Mouse (Mus musculus) MEL-GATA-1-ER (cell line): ENCODE measurements around the gene Atp1b3.
"Not testable (repeated sequence)": the region's sequence is repeated elsewhere in the genome, so short reads cannot be mapped to it uniquely, and the experiment has no call there.

Experiments
- DNase-seq: peaks from one replicate; pipeline ENCODE4 v3.0.0-alpha.2; 2012; ENCODE audit warnings: low read depth; ENCODE audit errors: extremely low read depth

Gene Atp1b3

GRCm38 (mm10) chr9:96365271-96365872 lies 1.1 kb upstream of the Atp1b3 start:
- DNase-seq, result no peak

- DNase-seq, result no peak
These were observed 581 bp downstream of the Atp1b3 start for GRCm38 (mm10) chr9:96363581-96364140.

GRCm38 (mm10) chr9:96360056-96360455 lies 4.2 kb downstream of the Atp1b3 start:
- DNase-seq, result no peak

DNA sequence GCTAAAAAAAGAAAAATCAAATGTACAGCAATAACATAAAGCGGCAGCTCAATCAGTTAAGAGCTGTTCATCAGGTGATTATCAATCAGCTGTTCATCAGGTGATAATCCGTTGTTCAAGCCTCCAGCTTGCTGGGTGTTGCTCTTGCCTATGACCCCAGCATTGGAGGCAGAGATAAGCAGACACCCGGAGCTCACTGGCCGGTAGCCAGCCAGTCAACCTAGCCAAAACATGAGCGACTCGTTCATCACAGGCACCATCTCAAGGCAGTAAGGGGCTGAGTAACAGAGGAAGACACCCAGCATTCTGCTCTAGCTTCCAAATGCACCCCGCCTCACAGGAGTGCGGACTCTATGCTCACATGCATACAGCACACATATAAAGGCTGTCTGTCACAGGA lies 10.4 kb downstream of the Atp1b3 start:
- DNase-seq, result peak; percentile 81

GRCm38 (mm10) chr9:96353121-96353769 lies 11.0 kb downstream of the Atp1b3 start:
- DNase-seq, result no peak

DNA sequence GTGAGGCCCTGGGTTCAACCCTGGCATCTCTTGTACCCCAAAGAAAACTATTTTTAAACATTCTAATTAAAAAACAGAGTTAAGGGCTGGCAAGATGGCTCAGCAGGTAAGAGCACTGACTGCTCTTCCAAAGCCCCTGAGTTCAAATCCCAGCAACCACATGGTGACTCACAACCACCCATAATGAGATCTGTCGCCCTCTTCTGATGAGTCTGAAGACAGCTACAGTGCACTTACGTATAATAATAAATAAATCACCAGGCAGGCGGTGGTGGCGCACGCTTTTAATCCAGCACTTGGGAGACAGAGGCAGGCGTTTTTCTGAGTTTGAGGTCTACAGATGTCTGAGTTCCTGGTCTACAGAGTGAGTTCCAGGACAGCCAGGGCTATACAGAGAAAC lies 12.5 kb downstream of the Atp1b3 start:
- not testable (repeated sequence) for DNase-seq

GRCm38 (mm10) chr9:96350476-96350875 lies 13.8 kb downstream of the Atp1b3 start:
- no peak for DNase-seq

DNA sequence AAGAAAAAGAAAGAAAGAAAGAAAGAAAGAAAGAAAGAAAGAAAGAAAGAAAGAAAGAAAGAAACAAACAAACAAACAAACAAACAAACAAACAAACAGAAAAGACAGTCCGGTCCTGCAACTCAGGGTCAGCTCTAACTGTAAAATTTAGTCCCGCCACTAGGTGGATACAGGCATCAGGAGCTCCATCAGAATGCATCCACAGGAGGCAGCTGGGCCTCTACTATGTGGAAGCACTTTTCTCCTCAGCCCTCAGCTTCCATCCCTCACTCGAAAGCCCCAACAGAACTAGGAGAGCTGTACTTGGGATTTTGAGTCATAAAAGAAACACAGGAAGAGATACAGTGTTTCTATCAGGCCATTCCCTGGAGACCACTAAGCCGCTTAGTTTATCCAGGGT lies 14.2 kb downstream of the Atp1b3 start:
- no peak for DNase-seq

- no peak for DNase-seq
These were observed 15.4 kb downstream of the Atp1b3 start for GRCm38 (mm10) chr9:96348885-96349284.

DNA sequence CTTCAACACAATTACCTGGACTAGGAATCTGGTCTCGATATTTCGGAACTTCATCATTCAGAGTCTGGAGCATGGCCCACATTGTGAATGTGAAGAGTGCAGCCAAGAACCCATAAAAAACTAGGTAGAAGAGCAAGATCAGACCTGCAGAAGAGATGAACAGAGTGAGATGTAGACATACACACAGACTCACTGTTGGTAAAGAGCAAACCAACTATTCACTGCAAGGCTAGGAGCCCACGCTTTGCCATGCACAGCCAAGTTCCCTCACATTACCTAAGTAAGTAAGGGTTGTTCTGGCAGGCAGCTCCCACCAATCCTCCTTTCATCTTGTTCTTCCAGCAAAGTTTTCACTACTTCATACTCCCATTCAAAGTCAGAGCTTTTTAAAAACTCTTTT lies 18.5 kb downstream of the Atp1b3 start:
- no peak for DNase-seq

DNA sequence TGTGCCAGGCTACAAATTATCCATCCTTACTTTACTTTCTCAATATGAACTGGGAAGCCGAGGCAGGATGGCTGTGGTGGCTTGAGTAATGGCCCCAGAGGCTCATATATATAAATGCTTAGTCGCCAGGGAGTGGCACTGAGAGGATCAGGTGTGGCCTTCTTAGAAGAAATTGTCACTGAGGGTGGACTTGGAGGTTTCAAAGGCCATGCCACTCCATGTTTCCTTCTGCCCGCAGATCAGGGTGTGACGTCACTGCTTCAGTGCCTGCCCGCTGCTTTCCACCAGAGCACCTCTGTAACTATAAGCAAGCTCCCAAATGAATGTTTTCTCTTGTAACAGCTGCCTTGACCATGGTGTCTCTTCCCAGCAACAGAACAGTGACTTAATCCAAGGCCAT lies 33.1 kb downstream of the Atp1b3 start:
- no peak for DNase-seq

DNA sequence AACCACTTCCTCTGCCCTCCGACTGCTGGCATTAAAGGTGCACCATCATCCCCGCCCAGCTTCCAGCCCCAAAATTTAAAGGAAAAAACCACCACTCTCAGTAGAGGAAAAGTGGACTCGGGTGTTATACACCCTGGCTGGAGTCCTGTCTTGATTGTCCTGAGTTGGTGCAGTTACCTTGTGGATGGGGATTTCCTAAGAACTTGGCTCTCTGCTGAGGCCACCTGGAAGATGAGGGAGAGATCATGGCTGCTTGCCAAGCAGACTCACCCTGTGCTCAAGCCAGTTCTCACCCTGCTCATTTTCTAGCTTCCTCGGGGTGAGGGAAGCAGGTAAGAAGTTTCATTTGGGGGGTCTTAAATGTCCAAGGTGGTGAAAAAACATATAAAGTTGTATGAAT lies 36.0 kb downstream of the Atp1b3 start:
- no peak for DNase-seq

DNA sequence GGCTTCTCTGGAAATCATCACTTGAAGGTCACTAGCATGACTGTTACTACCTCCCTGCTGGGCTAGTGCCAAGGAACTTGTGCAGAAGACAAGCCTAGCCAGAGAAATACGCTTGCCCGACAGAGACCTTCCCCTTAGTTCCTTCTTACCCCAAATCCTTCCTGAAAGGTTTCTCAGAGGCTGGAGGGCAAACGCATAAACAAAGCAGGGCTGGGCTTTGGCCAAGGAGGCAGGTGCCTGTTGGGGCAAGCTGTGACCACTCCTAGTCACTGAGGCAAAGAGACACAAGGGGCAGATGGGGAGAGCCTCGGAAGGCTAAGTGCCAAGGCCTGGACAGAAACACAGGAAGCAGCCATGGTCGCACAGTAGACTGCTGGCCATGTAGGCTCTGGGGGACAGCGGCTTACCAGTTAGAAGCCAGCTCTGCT lies 37.7 kb downstream of the Atp1b3 start:
- DNase-seq, result no peak

DNA sequence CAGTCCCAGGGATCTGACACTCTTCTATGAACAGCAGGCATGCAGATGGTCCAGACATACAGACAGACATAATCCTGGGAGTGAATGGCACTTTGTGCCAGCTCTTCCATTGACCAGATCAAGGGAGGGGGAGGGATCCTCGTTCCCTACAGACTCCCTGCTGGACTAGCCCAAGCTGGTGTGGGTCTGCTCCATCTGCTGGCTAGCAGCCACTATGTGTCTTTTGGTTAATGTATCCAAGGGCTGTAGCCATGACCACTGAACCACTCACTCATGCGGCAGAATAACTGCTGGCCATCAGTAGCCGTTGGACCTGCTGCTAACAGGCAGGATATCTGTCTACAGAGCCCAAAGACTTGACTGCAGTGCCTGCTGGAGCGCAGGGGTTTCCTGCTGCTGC lies 39.7 kb downstream of the Atp1b3 start:
- DNase-seq, result no peak

DNA sequence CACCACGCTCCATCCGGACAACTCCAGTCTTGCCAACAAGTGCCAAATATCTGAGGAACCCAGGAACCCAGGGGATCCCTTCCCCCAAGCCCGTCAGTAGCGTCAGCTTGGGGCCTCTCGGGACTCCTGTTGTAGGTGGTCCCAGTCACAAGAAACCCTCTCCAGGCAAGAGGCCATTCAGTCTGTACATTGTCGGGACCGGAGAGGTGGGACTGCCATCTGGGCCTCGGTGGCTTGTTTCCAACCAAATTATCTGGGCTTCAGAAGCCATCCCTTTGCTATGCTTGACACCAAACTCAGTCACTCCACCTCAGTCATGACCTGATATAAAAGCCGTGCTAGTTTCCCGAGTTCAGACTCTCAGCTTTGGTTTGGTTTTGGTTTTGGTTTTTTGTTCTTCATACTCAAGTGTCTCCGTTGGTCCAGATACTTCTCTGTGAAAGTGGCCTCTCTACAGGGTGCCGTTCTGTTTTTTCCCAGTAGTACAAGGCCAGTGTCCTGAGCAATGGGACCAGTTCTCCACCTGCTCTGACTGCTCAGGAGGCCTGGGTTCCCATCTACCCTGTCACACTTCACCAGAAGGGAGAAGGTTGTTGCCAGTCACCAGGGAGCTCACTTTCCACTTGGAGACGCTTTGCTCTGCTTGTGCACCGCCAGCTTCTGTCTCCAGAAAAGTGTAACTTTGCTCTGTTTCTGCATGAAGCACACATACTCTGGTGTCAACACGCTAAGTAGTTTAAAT lies 41.7 kb downstream of the Atp1b3 start:
- no peak for DNase-seq

DNA sequence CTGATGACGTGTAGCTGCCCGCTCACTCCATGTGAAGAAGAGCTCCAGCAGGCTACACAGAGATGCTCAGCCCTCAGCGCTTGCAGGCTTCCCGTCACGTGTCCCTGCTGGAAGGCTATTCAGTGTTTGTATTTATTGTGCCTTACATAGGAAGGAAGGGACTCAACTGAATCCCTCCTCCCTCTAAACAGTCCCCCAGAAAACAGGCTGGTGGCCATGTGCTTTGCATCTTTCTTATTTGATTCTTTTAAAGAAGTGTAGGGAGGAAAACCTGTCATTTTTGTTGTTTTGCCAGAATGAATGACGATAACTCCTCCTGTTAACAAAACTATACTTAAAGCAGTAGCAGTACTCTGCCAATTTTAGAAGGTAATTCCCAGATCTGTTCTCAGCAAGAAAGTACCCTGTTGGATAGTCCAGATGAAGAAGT lies 43.7 kb downstream of the Atp1b3 start:
- no peak for DNase-seq

DNA sequence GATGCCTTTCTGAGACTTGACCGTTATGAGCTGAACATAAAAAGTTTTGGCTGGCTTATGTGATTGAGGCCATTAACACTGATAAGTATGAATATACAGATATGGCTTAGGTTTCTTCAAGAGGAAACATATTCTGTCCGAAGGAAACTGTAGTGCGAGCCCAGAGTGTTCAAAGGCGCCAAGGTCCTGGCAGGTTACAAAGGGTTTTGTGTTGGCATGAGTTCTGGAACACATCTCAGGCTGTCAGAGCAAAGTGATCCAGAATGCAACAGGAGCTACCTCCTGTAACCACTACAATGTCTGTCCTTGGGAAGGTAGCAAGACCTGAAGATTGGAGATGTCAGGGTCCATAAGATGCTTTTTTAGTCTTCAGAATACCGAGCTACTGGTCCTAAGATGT lies 44.9 kb downstream of the Atp1b3 start:
- DNase-seq, result no peak

DNA sequence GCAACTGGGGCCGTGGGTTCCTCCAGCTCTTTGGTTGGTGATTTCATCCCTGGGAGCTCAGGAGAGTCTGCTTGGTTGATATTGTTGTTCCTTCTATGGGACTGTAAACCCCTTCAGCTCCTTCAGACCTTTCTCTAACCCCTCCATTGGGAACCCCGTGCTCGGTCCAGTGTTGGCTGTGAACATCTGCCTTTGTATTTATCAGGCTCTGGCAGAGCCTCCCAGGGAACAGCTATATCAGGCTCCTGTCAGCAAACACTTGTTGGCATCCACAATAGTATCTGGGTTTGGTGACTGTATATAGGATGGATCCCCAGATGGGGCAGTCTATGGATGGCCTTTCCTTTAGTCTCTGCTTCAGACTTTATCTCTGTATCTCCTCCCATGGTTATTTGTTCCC lies 52.2 kb downstream of the Atp1b3 start:
- no peak for DNase-seq

- no peak for DNase-seq
These were observed 55.4 kb downstream of the Atp1b3 start for GRCm38 (mm10) chr9:96308816-96309215.

GRCm38 (mm10) chr9:96299324-96300008 lies 64.8 kb downstream of the Atp1b3 start:
- DNase-seq, result no peak

DNA sequence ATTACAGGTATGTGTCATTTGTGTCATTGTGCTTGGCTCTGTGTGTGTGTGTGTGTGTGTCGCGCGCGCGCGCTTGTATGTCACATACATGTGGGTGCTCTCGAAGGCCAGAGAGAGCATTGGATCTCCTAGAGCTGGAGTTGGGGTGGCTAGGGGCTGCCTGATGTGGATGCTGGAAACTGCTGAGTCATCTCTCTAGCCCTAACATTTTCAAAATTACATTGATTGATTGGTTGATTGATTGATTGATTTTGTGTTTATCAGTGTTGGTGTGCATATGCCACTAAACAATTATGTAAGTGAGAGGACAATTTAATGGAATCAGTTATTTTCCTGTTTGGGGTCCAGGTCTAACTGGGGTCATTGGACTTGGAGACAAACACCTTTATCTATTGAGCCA lies 72.1 kb downstream of the Atp1b3 start:
- no peak for DNase-seq

DNA sequence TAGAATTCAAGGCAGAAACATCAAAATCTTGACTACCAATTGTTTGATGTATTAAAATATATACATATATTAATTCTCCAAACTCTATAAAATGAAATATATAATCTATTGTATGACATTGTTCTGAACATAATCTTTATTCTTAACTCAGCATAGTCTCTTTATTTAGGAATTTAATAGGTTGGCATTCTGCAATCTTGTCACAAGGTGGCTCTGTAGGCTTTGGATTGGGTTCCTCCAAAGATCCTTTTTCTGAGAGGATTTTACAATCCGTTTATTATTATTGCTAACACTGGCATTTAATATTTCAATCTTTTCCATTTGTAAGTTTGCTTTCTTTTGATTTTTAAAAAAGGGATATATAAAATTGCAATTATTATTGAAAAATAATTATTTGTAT lies 79.3 kb downstream of the Atp1b3 start:
- no peak for DNase-seq
